Mouse (Mus musculus): ENCODE data around the gene Tle6. TPM values are rescaled to one million over a fixed set of nuclear protein-coding genes. Genes with fewer than 3 reads are reported as not detected.
A peak's percentile ranks its signal among the peaks of the same experiment; 100 is the strongest.

The Tle6 gene
- total RNA-seq, 1 experiment from 2014 or later, result 15.3 TPM

- DNase-seq, result no peak
Measured at GRCm38 (mm10) chr10:81623441-81623840, 22.6 kb upstream of the Tle6 start.

- DNase-seq, result no peak
Measured at GRCm38 (mm10) chr10:81620786-81621185, 19.9 kb upstream of the Tle6 start.

GRCm38 (mm10) chr10:81619976-81620375 lies 19.1 kb upstream of the Tle6 start:
- no peak for DNase-seq

- DNase-seq, result no peak
Measured at GRCm38 (mm10) chr10:81615486-81615885, 14.6 kb upstream of the Tle6 start.

- peak; percentile 65 for DNase-seq
Measured at GRCm38 (mm10) chr10:81612779-81613178, 11.9 kb upstream of the Tle6 start.

GRCm38 (mm10) chr10:81608308-81608707 lies 7.4 kb upstream of the Tle6 start:
- no peak for DNase-seq

- DNase-seq, result peak; percentile 97
Measured at GRCm38 (mm10) chr10:81605974-81606751, 5.3 kb upstream of the Tle6 start, which contains the start of gene BC025920. BC025920 (plus strand) TSS chr10:81606270.

- no peak for DNase-seq
Measured at GRCm38 (mm10) chr10:81605666-81605973, 4.7 kb upstream of the Tle6 start.

GRCm38 (mm10) chr10:81604968-81605665 lies 4.2 kb upstream of the Tle6 start:
- DNase-seq, result peak; percentile 91

- no peak for DNase-seq
Measured at GRCm38 (mm10) chr10:81604019-81604967, 3.4 kb upstream of the Tle6 start.

- peak; percentile 43 for DNase-seq
Measured at GRCm38 (mm10) chr10:81602741-81603151, 1.9 kb upstream of the Tle6 start.

GRCm38 (mm10) chr10:81601396-81601905 lies 578 bp upstream of the Tle6 start:
- DNase-seq, result no peak

GRCm38 (mm10) chr10:81600096-81600495 lies 777 bp downstream of the Tle6 start:
- no peak for DNase-seq

GRCm38 (mm10) chr10:81599630-81600029 lies 1.2 kb downstream of the Tle6 start:
- no peak for DNase-seq

- DNase-seq, result no peak
Measured at GRCm38 (mm10) chr10:81598871-81599270, 2.0 kb downstream of the Tle6 start.

GRCm38 (mm10) chr10:81598342-81598741 lies 2.5 kb downstream of the Tle6 start:
- DNase-seq, result no peak

- peak; percentile 83 for DNase-seq
Measured at GRCm38 (mm10) chr10:81597137-81597950, 3.5 kb downstream of the Tle6 start.

- DNase-seq, result peak; percentile 70
Measured at GRCm38 (mm10) chr10:81596611-81597010, 4.3 kb downstream of the Tle6 start.

- no peak for DNase-seq
Measured at GRCm38 (mm10) chr10:81595599-81595998, 5.3 kb downstream of the Tle6 start.

GRCm38 (mm10) chr10:81593935-81594334 lies 6.9 kb downstream of the Tle6 start:
- no peak for DNase-seq

GRCm38 (mm10) chr10:81593223-81593622 lies 7.7 kb downstream of the Tle6 start:
- no peak for DNase-seq
